Mouse (Mus musculus) mature B cell (primary cell): ENCODE measurements around the gene Pim2.

Experiments
- in situ Hi-C: fragments of 300-500 bp; cut with MboI; formaldehyde crosslinking; loops from 2 replicates; pipeline ENCODE4 v1.14.3; 2019

The Pim2 gene

GRCm38 (mm10) chrX:7878007-7878419 lies at the start of gene Pim2:
Gene Pim2 (plus strand): TSS chrX:7878262.
- in situ Hi-C loops = loop anchor here (25.0 kb wide), 1 partner anchor 259 kb away; the partner anchor contains the start of genes Rbm3 and Wdr13

GRCm38 (mm10) chrX:7837146-7837545 lies 40.9 kb upstream of the Pim2 start:
- in situ Hi-C loops = no loop called here

GRCm38 (mm10) chrX:7840842-7841162 lies 37.3 kb upstream of the Pim2 start:
- in situ Hi-C loops = no loop called here

GRCm38 (mm10) chrX:7841163-7842162 lies 36.6 kb upstream of the Pim2 start, which contains the start of gene Otud5:
Gene Otud5 (plus strand): TSS chrX:7841364.
- in situ Hi-C loops = no loop called here

GRCm38 (mm10) chrX:7842318-7842717 lies 35.7 kb upstream of the Pim2 start:
- in situ Hi-C loops = no loop called here

GRCm38 (mm10) chrX:7847845-7848244 lies 30.2 kb upstream of the Pim2 start:
- in situ Hi-C loops = no loop called here

- in situ Hi-C loops = no loop called here
Observed at GRCm38 (mm10) chrX:7854578-7854977, 23.5 kb upstream of the Pim2 start.

- in situ Hi-C loops = no loop called here
Observed at GRCm38 (mm10) chrX:7859191-7859753, 18.8 kb upstream of the Pim2 start.

- in situ Hi-C loops = no loop called here
Observed at GRCm38 (mm10) chrX:7863181-7863580, 14.9 kb upstream of the Pim2 start.

- in situ Hi-C loops = no loop called here
Observed at GRCm38 (mm10) chrX:7864551-7864950, 13.5 kb upstream of the Pim2 start.

GRCm38 (mm10) chrX:7865343-7865742 lies 12.7 kb upstream of the Pim2 start:
- in situ Hi-C loops = no loop called here

- in situ Hi-C loops = no loop called here
Observed at GRCm38 (mm10) chrX:7865786-7866185, 12.3 kb upstream of the Pim2 start.

- in situ Hi-C loops = no loop called here
Observed at GRCm38 (mm10) chrX:7867141-7867540, 10.9 kb upstream of the Pim2 start.

- in situ Hi-C loops = no loop called here
Observed at GRCm38 (mm10) chrX:7868506-7868905, 9.6 kb upstream of the Pim2 start.

- in situ Hi-C loops = no loop called here
Observed at GRCm38 (mm10) chrX:7869826-7870225, 8.2 kb upstream of the Pim2 start.

- in situ Hi-C loops = loop anchor here (25.0 kb wide), 1 partner anchor 259 kb away; the partner anchor contains the start of genes Rbm3 and Wdr13
Observed at GRCm38 (mm10) chrX:7878495-7878894, 433 bp downstream of the Pim2 start.

GRCm38 (mm10) chrX:7879819-7880218 lies 1.8 kb downstream of the Pim2 start:
- in situ Hi-C loops = loop anchor here (25.0 kb wide), 1 partner anchor 257 kb away; the partner anchor contains the start of genes Rbm3 and Wdr13

GRCm38 (mm10) chrX:7883841-7884567 lies 5.9 kb downstream of the Pim2 start, which contains the start of gene Slc35a2:
Gene Slc35a2 (plus strand): TSS chrX:7884028.
- in situ Hi-C loops = loop anchor here (25.0 kb wide), 1 partner anchor 253 kb away; the partner anchor contains the start of genes Rbm3 and Wdr13

- in situ Hi-C loops = loop anchor here (25.0 kb wide), 1 partner anchor 239 kb away; the partner anchor contains the start of genes Rbm3 and Wdr13
Observed at GRCm38 (mm10) chrX:7898211-7898610, 20.1 kb downstream of the Pim2 start.

GRCm38 (mm10) chrX:7898880-7899874 lies 21.1 kb downstream of the Pim2 start, which contains the start of the genes Pqbp1 and Timm17b:
Gene Pqbp1 (minus strand): TSS chrX:7899269.
Gene Timm17b (plus strand): TSS chrX:7899357.
- in situ Hi-C loops = loop anchor here (25.0 kb wide), 1 partner anchor 238 kb away; the partner anchor contains the start of genes Rbm3 and Wdr13
